Mouse (Mus musculus): ENCODE measurements around the gene Gtdc1. TPM values are rescaled to one million over a fixed set of nuclear protein-coding genes. Genes with fewer than 3 reads are reported as not detected.

Gene Gtdc1
- total RNA-seq, 2 experiments from 2014 or later = 87.1 TPM

GRCm38 (mm10) chr2:44549311-44549710, 378.1 kb downstream of the Gtdc1 start:
- no peak for DNase-seq (ENCODE audit: low spot score in 2 of 2)
- intact Hi-C loops (cut with DNase I) = no loop called here

GRCm38 (mm10) chr2:44542775-44543174, 384.7 kb downstream of the Gtdc1 start:
- no peak for DNase-seq (ENCODE audit: low spot score in 2 of 2)
- intact Hi-C loops (cut with DNase I) = no loop called here

- no peak for DNase-seq (ENCODE audit: low spot score in 2 of 2)
- intact Hi-C loops (cut with DNase I) = no loop called here
These were observed 385.7 kb downstream of the Gtdc1 start for GRCm38 (mm10) chr2:44541726-44542125.

- DNase-seq (ENCODE audit: low spot score in 2 of 2) = no peak
- intact Hi-C loops (cut with DNase I) = no loop called here
These were observed 386.6 kb downstream of the Gtdc1 start for GRCm38 (mm10) chr2:44540881-44541280.

GRCm38 (mm10) chr2:44539121-44539634, 388.3 kb downstream of the Gtdc1 start:
- DNase-seq (ENCODE audit: low spot score in 2 of 2) = no peak
- intact Hi-C loops (cut with DNase I) = no loop called here

- no peak for DNase-seq (ENCODE audit: low spot score in 2 of 2)
These were observed 389.3 kb downstream of the Gtdc1 start for GRCm38 (mm10) chr2:44538135-44538534.

GRCm38 (mm10) chr2:44535760-44536159, 391.7 kb downstream of the Gtdc1 start:
- intact Hi-C loops (cut with DNase I) = no loop called here
- no peak for DNase-seq (ENCODE audit: low spot score in 2 of 2)

More at GRCm38 (mm10) chr2:44538135-44538534, 389.3 kb downstream of the Gtdc1 start:
- intact Hi-C loops (cut with DNase I) = no loop called here

GRCm38 (mm10) chr2:44535136-44535675, 392.3 kb downstream of the Gtdc1 start:
- intact Hi-C loops (cut with DNase I) = no loop called here
- no peak for DNase-seq (ENCODE audit: low spot score in 2 of 2)

GRCm38 (mm10) chr2:44526110-44527032, 401.1 kb downstream of the Gtdc1 start:
- intact Hi-C loops (cut with DNase I) = no loop called here
- DNase-seq (ENCODE audit: low spot score in 2 of 2) = no peak

GRCm38 (mm10) chr2:44525187-44525919, 402.1 kb downstream of the Gtdc1 start:
- no peak for DNase-seq (ENCODE audit: low spot score in 2 of 2)
- intact Hi-C loops (cut with DNase I) = no loop called here

- no peak for DNase-seq (ENCODE audit: low spot score in 2 of 2)
- intact Hi-C loops (cut with DNase I) = no loop called here
These were observed 408.2 kb downstream of the Gtdc1 start for GRCm38 (mm10) chr2:44519236-44519635.

GRCm38 (mm10) chr2:44518085-44518484, 409.4 kb downstream of the Gtdc1 start:
- intact Hi-C loops (cut with DNase I) = no loop called here
- DNase-seq (ENCODE audit: low spot score in 2 of 2) = no peak

Other genes with a start within 250 kb of the Gtdc1 start
- 100 to 1,000 TPM; 166 to 196 TPM for gene Zeb2, start 189.7 kb upstream of the Gtdc1 start, total RNA-seq (2021)